Mouse (Mus musculus): ENCODE data around the gene Anxa11. TPM values are rescaled to one million over a fixed set of nuclear protein-coding genes. Genes with fewer than 3 reads are reported as not detected.
"Not testable (repeated sequence)": the region's sequence is repeated elsewhere in the genome, so short reads cannot be mapped to it uniquely, and the experiment has no call there.

Anxa11 gene
- 10 to 100 TPM; 54.9 to 58.8 TPM for total RNA-seq (2021)
- long read RNA-seq, experiment 1, transcript Anxa11-201 (15 exons, 2,394 nt), result major isoform, 40 of 50 reads
- long read RNA-seq, experiment 1, partial matches to known transcripts, result 5 of 50 reads
- long read RNA-seq, experiment 1, other reads (novel, unspliced or antisense), result 2 of 50 reads
- long read RNA-seq, experiment 2, transcript Anxa11-201 (15 exons, 2,394 nt), result major isoform, 81 of 116 reads
- long read RNA-seq, experiment 2, partial matches to known transcripts, result 27 of 116 reads
- long read RNA-seq, experiment 2, other reads (novel, unspliced or antisense), result 6 of 116 reads

DNA sequence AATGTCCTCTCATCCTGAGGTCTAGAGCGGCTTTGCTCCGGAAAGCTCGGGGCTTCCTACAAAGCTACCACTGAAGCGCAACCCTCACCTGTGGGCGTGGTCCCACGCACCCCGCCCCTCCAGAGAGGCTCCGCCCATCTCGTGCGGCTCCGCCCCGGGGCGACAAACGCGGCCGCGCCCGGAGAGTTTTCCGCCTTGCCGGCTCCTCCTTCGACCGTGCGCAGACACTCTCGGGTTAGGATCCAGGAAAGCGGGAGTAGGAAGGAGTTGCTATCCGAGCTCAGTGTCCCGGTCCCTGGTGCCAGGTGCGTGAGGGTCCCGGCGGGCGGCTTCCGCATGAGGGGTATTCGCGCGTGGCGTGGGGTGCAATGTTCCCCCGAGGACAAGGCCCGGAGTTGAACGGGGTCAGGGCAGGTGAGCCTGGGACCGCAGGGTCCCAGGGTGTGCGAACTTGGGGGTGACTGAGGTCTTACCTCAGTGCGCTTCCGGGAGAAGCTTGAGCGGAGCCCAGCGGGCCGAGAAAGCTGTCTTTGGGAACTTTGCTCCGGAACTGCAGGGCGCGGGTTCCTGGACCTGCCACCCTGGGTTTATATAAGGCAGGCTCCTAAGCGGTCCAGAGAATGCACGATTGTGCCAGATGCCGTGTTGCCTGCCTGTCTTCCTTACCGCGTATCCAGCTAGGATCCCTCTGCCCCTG is at the start of gene Anxa11:
Anxa11 (plus strand) TSS at position 166 of the 697 bp plus-strand sequence.
- DNase-seq (ENCODE audit: low spot score in 2 of 2), result peak; percentile 70 to 72

DNA sequence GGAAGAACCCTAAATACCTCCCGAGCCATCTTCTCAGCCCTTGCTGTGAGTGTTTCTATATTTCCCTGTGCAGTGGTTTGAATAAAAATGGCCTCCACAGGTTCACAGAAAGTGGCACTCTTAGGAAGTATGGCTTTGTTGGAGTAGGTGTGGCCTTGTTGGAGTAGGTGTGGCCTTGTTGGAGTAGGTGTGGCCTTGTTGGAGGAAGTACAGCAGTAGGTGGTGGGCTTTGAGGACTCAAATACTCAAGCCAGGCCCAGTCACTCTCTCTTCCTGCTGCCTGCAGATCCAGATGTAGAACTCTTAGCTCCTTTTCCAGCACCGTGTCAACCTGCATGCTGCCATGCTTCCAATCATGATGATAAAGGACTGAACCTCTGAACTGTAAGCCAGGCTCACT is 47.6 kb upstream of the Anxa11 start:
- DNase-seq (ENCODE audit: low spot score in 2 of 2), result no peak

DNA sequence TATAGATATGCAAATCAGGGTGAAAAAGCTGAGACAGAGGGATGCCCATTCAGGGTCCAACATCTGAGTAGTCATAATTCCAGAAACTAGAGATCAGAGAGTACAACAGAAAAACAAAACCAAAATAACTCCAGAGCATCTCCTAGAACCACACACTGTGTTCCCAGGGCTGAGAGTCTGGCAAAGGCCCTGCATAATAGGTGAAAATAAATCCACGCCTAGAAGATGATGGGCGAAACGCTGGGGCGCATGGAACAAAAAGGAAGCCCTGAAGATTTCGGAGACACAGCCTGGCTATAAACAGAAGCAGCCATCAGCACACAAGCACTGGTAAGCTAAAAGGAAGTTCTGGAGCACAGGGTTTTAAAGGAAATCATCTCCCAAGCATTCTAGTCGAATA is 46.9 kb upstream of the Anxa11 start:
- no peak for DNase-seq (ENCODE audit: low spot score in 2 of 2)

DNA sequence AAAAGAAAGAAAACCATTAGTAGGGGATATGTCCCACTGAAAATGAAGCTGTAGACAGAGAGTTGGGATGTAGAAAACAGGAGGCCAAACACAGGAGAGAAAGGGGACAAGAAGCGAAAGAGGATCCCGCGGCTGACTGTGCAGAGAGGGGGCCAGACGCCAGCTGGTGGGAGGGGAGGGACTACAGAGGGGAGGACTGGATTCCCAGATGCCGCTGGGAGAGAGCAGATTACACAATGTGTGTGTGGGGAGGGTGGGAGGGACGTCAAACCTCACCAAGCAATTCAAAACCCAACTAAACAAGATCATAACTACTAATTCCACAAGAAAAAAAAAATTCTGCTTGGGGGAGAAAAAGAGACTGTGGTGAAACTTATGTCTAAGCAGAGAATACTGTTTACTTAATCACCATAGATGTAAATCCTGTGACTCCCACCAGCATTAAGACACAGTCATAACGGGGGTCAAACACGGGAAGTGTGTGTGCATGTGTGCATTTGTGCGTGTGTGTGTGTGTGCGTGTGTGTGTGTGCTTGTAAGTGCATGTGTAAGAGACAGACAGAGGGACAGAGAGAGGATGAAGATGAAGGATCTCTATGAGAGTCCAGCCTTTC is 46.3 kb upstream of the Anxa11 start:
- DNase-seq (ENCODE audit: low spot score in 2 of 2), result no peak

DNA sequence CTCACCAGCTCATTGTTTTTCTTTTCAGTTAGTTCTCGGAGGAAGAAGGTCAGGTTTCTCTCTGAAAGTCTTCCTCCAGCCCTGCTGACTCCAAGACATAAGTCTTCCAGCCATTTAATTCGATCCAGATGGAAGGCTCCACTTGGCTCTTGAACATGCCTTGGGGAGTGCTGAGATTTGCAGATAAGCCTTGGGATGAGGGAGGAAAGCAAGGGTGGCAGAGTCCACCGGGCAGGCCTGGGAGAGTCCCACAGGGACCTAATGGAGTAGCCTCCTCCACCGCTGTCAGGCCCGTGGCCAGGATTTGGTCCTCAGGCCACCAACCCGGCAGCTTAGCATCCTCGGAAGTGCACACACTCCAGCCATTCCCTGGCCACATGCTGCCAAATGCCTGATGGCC is 45.3 kb upstream of the Anxa11 start:
- DNase-seq (ENCODE audit: low spot score in 2 of 2), result no peak

DNA sequence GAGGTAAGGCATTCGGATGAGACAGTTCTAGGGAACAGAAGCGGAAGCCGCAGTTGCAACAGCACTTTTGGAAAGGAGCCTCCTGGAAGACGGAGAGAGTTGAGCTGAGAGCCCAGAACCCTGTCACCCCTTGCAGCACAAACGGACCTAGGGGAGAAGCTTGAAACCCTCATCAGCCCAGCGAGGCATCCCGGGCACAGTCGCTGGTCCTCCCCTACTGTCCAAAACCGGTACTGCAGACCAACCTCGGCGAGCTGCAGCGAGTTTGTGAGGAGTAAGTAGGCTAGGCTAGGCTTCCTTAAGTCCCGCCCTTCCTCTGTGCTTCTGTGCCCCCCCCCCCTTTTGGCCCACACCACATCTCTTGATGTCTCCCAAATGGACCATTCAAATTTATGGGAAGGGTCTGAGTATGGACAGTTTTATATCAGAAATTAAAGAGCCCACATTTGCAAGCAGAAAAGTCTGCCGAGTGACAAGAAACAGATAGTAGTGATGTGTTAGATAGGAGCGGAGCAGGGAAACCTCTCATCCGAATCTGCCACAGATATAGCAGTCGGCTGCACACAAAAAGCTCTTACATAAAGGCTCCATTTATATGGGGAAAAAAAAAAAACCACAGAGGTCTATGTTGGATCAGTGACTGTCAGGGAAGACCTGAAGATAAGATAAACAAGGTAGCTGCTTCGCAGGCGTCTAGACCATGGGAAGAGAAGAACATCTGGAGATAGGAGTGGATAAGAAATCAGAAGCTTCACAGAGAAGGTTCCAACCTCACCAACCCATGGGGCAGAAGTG is 41.6 kb upstream of the Anxa11 start:
- peak; percentile 65 for DNase-seq (ENCODE audit: low spot score in 2 of 2)

DNA sequence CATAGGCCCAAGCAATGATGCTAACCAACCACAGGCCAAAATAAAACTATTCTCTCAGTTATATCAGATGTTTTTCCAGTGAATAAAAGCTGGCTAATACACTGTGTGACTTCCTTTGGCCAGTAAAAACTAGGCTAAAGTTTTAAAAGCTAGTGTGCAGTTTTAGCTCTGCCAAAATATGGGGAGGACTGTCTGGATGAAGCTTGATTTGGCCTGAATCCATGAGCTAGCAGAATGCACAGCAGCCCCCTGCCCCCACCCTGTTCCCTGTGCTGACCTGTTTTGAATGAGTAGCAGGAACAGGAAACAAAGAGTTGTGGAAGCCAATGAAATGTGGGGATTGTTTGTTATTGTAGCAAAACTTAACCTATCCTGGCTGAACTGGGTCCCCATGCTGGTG is 39.4 kb upstream of the Anxa11 start:
- no peak for DNase-seq (ENCODE audit: low spot score in 2 of 2)

DNA sequence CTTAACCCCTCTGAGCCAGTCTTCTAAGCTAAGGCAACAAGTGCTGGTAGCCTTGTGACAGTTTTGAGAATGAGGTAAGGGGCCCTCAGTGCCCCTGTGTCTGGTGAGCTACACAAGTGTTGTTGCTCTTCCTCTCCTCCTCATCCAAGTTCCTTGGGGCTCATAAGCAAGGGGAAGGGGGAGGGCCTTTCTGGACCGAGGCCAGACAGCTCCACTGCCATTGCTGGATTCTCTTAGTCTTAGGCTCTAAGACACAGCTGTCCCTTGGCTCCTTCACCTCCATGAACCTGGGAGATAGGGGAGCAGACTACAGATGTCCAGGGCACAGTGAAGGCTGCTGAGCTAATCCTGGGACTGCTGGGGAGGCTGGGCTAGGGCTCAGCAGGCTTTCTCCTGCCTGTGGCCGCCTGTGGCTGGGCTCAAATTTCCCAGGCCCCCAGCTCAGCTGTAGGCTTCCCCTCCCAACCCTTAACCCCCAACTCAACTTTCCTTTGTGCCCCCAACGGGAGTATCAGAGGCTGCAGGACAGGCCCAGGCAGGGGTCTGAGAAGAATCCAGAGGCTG is 38.6 kb upstream of the Anxa11 start:
- DNase-seq (ENCODE audit: low spot score in 2 of 2), result no peak

DNA sequence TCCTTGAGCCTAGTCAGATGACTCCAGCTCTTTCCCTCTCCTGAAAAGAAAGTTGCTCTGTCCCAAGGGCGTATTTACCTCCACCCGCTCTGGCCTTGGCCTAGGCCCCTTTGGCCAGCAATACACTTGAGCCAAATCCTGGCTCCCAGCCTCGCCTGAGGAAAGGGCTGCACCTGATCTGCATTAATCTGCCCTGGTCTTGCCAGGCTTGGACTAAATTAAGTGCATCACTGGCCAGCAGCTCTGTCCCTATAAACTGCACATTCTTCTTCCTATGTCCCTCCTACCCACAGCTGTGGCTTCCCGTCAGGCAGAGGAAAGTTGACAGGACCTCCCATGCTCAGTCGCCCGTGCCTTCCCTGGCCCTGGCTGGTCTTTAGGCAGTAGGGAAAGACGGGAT is 36.1 kb upstream of the Anxa11 start:
- no peak for DNase-seq (ENCODE audit: low spot score in 2 of 2)

DNA sequence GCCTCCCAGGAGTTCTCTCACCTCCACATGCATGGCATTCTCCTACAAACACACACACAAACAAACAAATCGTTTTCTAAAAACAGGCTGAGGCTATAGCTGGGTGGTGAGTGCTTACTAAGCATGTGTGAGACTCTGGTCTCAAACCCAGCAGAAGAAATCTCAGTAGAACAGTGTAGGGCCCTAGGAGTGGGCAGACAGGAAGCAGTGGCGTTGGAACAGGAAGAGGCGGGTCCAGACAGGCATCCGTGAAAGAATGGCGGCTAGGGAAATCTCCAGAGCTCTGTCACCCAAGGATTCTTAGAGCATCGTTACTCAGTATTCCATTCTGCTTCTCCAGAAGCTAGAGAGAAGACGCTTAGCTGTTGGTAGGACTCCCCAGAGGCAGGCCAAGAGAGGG is 35.4 kb upstream of the Anxa11 start:
- DNase-seq (ENCODE audit: low spot score in 2 of 2), result no peak

DNA sequence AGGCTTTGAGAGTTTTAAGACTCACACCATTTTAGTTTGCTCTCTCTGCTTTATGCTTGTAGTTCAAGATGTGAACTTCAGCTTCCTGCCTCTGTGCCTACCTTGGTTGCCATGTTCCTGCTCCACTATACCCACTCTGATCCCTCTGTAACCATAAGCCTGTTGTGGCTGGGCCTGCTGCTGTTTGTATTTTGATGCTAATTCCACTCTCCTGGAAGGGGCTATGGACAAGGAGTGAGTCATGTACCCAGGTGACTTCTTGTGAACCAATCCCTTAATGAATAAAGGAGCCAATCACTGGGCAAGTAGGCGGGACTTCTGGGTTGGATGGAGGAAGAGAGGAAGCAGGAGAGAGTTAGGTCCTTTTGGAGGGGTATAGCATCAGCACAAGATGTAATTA is 30.9 kb upstream of the Anxa11 start:
- not testable (repeated sequence) for DNase-seq (ENCODE audit: low spot score in 2 of 2)

DNA sequence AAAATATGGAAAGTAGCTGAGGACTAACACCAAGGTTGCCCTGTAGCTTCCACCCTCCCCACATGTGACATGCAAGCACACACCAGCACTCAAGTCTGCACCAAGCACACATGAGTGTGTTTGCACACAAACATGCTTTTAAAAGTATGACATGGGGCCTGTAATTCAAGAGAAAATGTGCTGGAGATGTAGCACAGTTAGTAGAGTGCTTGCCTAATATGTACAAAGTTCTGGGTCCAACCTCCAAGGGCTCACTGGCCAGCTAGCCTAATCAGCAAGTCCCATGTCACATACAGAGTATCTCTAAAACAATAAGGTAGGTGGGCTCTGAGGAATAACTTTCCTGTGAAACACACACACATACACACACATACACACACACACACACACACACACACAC is 27.8 kb upstream of the Anxa11 start:
- no peak for DNase-seq (ENCODE audit: low spot score in 2 of 2)

DNA sequence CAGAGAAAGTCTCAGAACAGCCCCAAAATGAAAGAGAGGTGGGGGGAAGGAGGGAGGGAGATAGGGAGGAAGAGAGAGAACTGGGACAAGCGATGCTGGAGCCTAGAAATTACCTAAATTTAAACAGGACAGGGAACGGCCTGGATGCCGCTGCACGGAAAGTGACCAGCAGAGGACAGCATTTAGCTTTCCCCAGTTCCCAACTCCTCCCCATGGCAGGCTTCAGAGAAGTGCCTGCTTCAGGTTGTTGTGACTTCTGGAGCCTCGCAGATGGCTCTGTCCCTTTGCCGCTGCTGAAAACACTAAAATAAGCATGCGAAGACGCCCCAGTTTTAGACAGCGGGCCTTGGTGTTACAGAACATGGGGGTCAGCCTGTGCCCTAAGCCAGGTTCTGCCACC is 25.5 kb upstream of the Anxa11 start:
- DNase-seq (ENCODE audit: low spot score in 2 of 2), result peak in 1 of 2 experiments; percentile 42

DNA sequence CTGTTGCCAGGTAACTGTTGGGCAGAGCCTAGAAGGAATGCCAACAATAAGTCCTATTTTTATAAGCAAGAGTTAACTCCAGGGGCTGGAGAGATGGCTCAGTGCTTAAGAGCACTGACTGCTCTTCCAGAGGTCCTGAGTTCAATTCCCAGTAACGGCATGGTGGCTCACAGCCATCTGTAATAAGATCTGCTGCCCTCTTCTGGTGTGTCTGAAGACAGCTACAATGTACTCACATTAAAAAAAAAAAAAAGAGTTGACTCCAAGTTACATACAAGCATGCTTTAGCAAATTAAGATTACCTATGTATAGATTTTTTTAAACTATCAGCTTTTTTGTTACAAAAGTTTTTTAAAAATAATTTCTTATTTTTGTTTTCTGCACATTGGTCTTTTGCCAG is 19.4 kb upstream of the Anxa11 start:
- DNase-seq (ENCODE audit: low spot score in 2 of 2), result no peak

DNA sequence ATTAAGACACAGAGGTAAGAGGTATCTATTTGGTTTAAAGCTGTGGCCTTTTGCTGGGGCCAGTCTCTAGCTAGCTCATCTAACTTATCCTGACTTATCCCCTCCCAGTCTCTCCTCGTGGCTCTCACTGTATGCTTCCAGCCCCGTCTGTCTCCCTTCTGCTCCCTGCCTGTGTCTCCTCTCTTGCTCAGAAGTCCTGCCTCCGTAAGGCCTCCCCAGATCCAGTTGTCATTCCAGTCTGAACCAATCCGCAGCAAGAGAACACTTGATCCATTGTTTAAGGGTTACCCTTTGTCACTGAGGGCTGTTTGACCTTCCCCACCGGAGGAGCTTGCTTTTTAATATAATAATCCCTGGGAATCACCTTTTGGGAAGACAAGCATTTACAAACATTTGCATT is 17.0 kb upstream of the Anxa11 start:
- DNase-seq (ENCODE audit: low spot score in 2 of 2), result no peak

DNA sequence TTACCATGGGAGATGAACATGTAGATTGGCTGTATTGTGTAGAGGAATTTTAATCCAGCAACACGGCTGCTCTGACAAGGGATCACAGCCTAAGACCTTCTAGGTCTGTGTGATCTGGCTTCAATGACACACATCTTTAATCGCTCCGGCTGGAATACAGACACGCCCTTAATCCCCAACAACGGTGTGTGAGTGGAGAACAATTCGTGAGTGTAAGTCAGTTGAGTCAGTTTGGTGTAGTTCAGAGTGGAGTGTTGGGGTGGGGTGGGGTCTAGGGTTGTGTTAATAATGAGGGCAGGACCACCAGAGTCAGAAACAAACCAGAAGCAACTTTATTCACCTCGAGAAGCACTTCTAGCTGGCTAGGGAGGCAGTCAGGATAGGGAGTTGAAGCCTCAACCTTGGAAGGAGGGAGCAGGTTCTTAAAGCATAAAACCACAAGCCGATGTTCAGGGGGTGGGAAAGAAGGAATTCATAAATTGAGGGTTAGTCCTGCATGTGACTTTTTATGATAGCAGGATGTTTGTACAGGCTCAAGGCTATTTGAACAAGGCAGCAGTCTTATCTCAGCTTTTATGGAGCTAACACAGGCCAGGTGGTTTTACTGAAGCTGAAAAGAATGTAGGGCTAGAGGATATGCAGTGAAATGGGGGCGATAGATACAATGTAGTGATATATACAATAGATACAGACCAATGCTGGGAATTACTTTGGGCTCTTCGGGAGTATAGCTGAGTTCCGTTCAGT is 15.9 kb upstream of the Anxa11 start:
- DNase-seq (ENCODE audit: low spot score in 2 of 2), result no peak

DNA sequence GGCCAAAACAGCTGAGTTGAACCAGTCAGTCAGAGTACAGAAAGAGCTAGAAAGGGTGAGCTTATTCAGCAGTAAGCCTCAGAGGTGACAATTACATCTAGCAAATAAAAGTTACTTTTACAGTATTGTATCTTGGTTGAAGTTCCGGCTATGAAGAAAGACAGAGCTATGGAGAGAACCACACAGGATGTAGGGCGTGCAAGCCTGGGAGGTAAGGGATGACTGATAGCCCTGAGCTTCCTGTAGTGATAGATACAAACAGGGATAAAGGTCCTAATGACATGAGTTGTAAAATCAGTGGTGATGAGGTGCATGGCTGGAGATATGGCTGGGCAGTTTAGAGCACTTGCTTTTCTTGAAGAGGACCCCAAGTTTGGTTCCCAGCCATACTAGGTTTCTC is 15.1 kb upstream of the Anxa11 start:
- DNase-seq (ENCODE audit: low spot score in 2 of 2), result no peak

DNA sequence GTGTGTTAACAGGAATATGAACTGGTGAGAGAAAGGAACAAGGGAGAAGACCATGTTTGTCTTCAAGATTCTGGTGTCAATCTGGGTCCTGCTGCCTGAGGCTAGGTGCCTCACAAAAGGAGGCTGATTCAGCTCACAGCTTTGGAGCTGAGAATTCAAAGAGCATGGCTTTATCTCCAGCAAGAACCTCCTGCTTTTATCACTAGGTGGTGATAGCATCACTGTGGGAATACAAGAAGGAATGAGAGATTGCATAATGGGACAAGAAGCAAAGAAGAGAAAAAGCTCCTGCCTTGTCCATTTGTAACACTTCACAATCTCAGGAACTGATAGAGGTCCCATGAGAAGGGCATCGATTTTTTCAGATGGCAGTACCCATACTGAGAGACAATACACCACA is 10.6 kb upstream of the Anxa11 start:
- no peak for DNase-seq (ENCODE audit: low spot score in 2 of 2)

DNA sequence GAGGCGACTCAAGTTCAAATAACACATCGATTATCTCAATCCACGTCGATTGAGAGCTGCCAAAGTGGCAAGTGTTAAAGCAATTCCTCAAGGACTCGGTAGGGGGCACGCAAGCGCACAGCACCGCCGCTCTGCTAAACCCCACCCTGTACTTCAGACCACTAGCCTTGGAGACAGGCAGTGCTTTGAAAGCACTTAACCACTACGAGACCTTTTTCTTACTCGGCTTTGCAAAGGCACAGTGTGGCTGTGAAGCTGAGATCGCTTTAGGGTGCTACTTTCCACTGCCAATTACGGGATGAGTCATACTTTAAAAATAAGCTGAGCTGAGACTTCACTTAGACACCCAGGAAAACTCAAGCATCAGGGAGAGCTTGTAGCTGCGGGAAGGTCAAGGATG is 9.7 kb upstream of the Anxa11 start:
- DNase-seq (ENCODE audit: low spot score in 2 of 2), result peak in 1 of 2 experiments; percentile 39

DNA sequence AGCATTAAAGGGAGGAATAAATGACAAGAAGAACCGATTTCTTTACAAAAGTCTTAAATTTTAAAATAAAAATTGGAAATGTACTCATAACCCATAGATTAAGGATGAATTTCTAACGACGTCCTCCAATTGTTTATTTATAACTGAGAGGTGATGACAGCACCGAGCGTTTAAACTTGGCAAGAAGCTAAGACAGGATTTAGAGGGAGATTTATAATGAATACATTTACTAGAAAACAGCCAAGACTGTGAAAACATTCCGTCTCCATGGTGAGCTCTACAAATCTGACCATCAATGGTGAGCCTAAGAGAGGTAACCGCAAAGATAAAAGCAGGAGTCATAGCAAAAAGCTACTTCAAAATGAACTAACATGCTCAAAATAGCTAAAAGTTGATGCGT is 3.5 kb upstream of the Anxa11 start:
- DNase-seq (ENCODE audit: low spot score in 2 of 2), result no peak

DNA sequence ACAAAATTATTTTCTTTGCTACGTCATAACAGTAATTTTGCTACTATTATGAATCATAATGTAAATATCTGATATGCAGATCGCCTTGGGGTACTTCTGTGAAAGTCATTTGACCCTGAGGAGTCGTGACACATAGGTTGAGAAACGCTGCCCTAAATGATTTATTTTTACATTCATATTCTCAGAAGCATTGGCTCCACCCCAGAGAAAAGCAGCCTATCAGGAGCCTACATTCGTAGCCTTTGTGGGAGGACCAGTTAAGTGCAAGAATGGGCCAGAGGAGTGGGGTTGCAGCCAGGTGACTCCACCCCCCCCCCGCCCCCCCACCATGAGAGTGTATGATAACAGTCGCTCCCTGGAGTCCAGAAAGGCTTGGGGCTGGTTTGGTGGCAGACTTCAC is 2.2 kb upstream of the Anxa11 start:
- DNase-seq (ENCODE audit: low spot score in 2 of 2), result no peak

Measured in adrenal gland, postnatal 4 days (tissue).